In genomic region chr11:20896277-20897123, GRCm38 (mm10) we compare ENCODE assay signal across 8 mouse cellular contexts.
DNase-seq lines count a peak whose midpoint lies in the region; ATAC-seq lines count a peak whose summit lies in the region.

No protein-coding gene starts in this region.

- peak; percentile 23 to 33 for DNase-seq in cerebellum, postnatal 10 days
- DNase-seq in cerebellum, adult 9-10 months: no peak
- no peak for DNase-seq in liver, embryonic 11.5 days (ENCODE audit: low spot score)
- DNase-seq in ovary, postnatal 36 days (ENCODE audit: low spot score): peak; percentile 48
- no peak for DNase-seq in hindbrain, embryonic 11.5 days (ENCODE audit: low spot score)
- DNase-seq in layer of hippocampus, adult 11-12 months (ENCODE audit: low spot score): no peak

- peak overlapping the region; percentile 42 for H3K9ac ChIP-seq in heart, embryonic 16.5 days (ENCODE audit: low read length)
- H3K9ac ChIP-seq in liver, embryonic 11.5 days (ENCODE audit: low read depth, low read length): no peak overlapping the region
- no peak overlapping the region for H3K9ac ChIP-seq in hindbrain, embryonic 11.5 days (ENCODE audit: low read depth, low read length)

- no peaks in the 10 kb centered on the region for H3K9me3 ChIP-seq in heart, embryonic 16.5 days (replicated peaks; ENCODE audit: control insufficient read depth, low read length)
- no peaks in the 10 kb centered on the region for H3K9me3 ChIP-seq in liver, embryonic 11.5 days (ENCODE audit: control insufficient read depth, low read length)
- no peaks in the 10 kb centered on the region for H3K9me3 ChIP-seq in hindbrain, embryonic 11.5 days (ENCODE audit: control insufficient read depth, low read length)

- peaks cover 17% of the 10 kb centered on the region for H3K4me1 ChIP-seq in heart, embryonic 16.5 days (ENCODE audit: control insufficient read depth, insufficient read depth, low read length)
- peaks cover 6% of the 10 kb centered on the region; the same call in 1 of the 2 replicates for H3K4me1 ChIP-seq in liver, embryonic 11.5 days (replicated peaks; ENCODE audit: control insufficient read depth, insufficient read depth, low read length)
- H3K4me1 ChIP-seq in hindbrain, embryonic 11.5 days (replicated peaks; ENCODE audit: control insufficient read depth, insufficient read depth, low read length): no peaks in the 10 kb centered on the region

- peak overlapping the region; percentile 38 for H3K4me2 ChIP-seq in heart, embryonic 16.5 days (ENCODE audit: low read depth, low read length)
- no peak overlapping the region for H3K4me2 ChIP-seq in liver, embryonic 11.5 days
- no peak overlapping the region for H3K4me2 ChIP-seq in hindbrain, embryonic 11.5 days (replicated peaks; ENCODE audit: low read depth, low read length)

- ATAC-seq in common myeloid progenitor, adult 5-6 weeks (replicated peaks; ENCODE audit: low read depth, poor library complexity, severe bottlenecking): peak; percentile 92
- ATAC-seq in heart, embryonic 16.5 days (replicated peaks; ENCODE audit: extremely low read depth, insufficient read depth, low FRiP score): peak; percentile 85
- ATAC-seq in liver, embryonic 11.5 days (replicated peaks; ENCODE audit: low FRiP score): peak; percentile 73
- no peak for ATAC-seq in hindbrain, embryonic 11.5 days (ENCODE audit: low FRiP score)

- peak overlapping the region; percentile 90 for H3K27ac ChIP-seq in heart, embryonic 16.5 days (ENCODE audit: low read length)
- H3K27ac ChIP-seq in liver, embryonic 11.5 days (ENCODE audit: low read depth, low read length): no peak overlapping the region
- no peak overlapping the region for H3K27ac ChIP-seq in hindbrain, embryonic 11.5 days (ENCODE audit: low read depth, low read length)

- no peak overlapping the region for H3K4me3 ChIP-seq in heart, embryonic 16.5 days (ENCODE audit: low read length)
- H3K4me3 ChIP-seq in liver, embryonic 11.5 days (ENCODE audit: low read depth, low read length): no peak overlapping the region
- H3K4me3 ChIP-seq in hindbrain, embryonic 11.5 days (ENCODE audit: low read depth, low read length): no peak overlapping the region

- H3K36me3 ChIP-seq in heart, embryonic 16.5 days (ENCODE audit: control insufficient read depth, insufficient read depth): no peaks in the 10 kb centered on the region
- no peaks in the 10 kb centered on the region for H3K36me3 ChIP-seq in liver, embryonic 11.5 days (ENCODE audit: control insufficient read depth, insufficient read depth, low read length)
- no peaks in the 10 kb centered on the region for H3K36me3 ChIP-seq in hindbrain, embryonic 11.5 days (ENCODE audit: control insufficient read depth, insufficient read depth, low read length)

- WGBS in heart, embryonic 16.5 days: 14% methylated on average over 11 of the region's 11 CpGs
- WGBS in liver, embryonic 11.5 days: 26% methylated on average over 11 of the region's 11 CpGs
- WGBS in hindbrain, embryonic 11.5 days: 70% methylated on average over 11 of the region's 11 CpGs

- no peaks in the 10 kb centered on the region for H3K27me3 ChIP-seq in heart, embryonic 16.5 days (ENCODE audit: control insufficient read depth, insufficient read depth, low read length)
- peaks cover 21% of the 10 kb centered on the region; the same call in 1 of the 2 replicates for H3K27me3 ChIP-seq in liver, embryonic 11.5 days (replicated peaks; ENCODE audit: control insufficient read depth, insufficient read depth, low read length)
- H3K27me3 ChIP-seq in hindbrain, embryonic 11.5 days (ENCODE audit: control insufficient read depth, insufficient read depth, low read length): no peaks in the 10 kb centered on the region

Comparison
In these comparisons a context has a peak if more than half of its experiments do, and no peak if none do; other contexts are left out.
1. DNase-seq: peak in cerebellum, postnatal 10 days (2 of 2) and ovary, postnatal 36 days (single experiment); none in cerebellum, adult 9-10 months (single experiment), liver, embryonic 11.5 days (single experiment), hindbrain, embryonic 11.5 days (single experiment) and layer of hippocampus, adult 11-12 months (single experiment).